ENCODE assay signal across 25 mouse cellular contexts in the genomic region with DNA sequence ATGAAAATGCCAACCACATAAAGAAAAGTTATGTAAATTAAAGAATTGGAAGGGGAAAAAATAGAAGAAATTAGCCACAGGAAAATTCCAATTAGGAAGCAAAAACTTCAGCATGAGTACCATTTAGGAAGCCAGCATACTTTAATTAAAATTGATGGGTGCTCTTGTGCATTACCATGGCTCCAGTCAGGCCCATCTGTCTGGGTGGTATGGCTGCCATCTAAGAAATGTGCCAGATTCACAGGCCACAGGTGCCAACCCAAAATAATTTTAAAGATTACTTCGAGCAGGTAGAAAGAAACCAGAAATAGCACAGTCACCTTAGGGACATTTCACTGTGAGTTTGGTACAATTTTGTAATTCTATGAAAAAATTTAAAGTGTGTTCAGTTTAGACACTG.
DNase-seq lines count a peak whose midpoint lies in the region; ATAC-seq and TF ChIP-seq lines count a peak whose summit lies in the region.
"Had no signal": no experiment of that assay in that cellular context is flagged by ENCODE, and none has a peak within 500 bp of the region (broad histone marks: within the 10 kb centered on the region; RNA-seq: fewer than 3 reads in every experiment).

No protein-coding gene starts in this region.

- no peaks in the 10 kb centered on the region for H3K27me3 ChIP-seq in forebrain, embryonic 14.5 days (replicated peaks; ENCODE audit: control insufficient read depth, insufficient read depth, low read length)
- no peaks in the 10 kb centered on the region for H3K27me3 ChIP-seq in forebrain, embryonic 10.5 days (ENCODE audit: poor library complexity, severe bottlenecking)
- H3K27me3 ChIP-seq in heart, embryonic 12.5 days (replicated peaks) = no peaks in the 10 kb centered on the region
- H3K27me3 ChIP-seq: heart, embryonic 13.5 days; hindbrain, embryonic 12.5 days; limb, embryonic 12.5 days had no signal

- no peak overlapping the region for H3K9ac ChIP-seq in forebrain, embryonic 14.5 days (ENCODE audit: low read length)
- H3K9ac ChIP-seq in heart, embryonic 12.5 days = no peak overlapping the region
- H3K9ac ChIP-seq: heart, embryonic 13.5 days; hindbrain, embryonic 12.5 days; limb, embryonic 12.5 days; liver, postnatal 0 days had no signal

- H3K36me3 ChIP-seq in forebrain, embryonic 14.5 days (ENCODE audit: control insufficient read depth, insufficient read depth, low read length) = no peaks in the 10 kb centered on the region
- H3K36me3 ChIP-seq in forebrain, embryonic 10.5 days (replicated peaks) = no peaks in the 10 kb centered on the region
- no peaks in the 10 kb centered on the region for H3K36me3 ChIP-seq in heart, embryonic 12.5 days
- H3K36me3 ChIP-seq: heart, embryonic 13.5 days; hindbrain, embryonic 12.5 days; limb, embryonic 12.5 days; midbrain, embryonic 10.5 days had no signal

- WGBS in forebrain, embryonic 14.5 days = 62% methylated on average over 1 of the region's 1 CpGs
- WGBS in forebrain, embryonic 10.5 days = 86% methylated on average over 1 of the region's 1 CpGs
- 62% methylated on average over 1 of the region's 1 CpGs for WGBS in heart, embryonic 12.5 days

- H3K27ac ChIP-seq in forebrain, embryonic 14.5 days (ENCODE audit: low read depth, low read length) = no peak overlapping the region
- H3K27ac ChIP-seq in forebrain, embryonic 10.5 days = no peak overlapping the region
- H3K27ac ChIP-seq in left cerebral cortex, adult 2 months = no peak overlapping the region
- no peak overlapping the region for H3K27ac ChIP-seq in heart, embryonic 12.5 days (ENCODE audit: poor library complexity, severe bottlenecking)
- H3K27ac ChIP-seq: heart, embryonic 13.5 days; hindbrain, embryonic 12.5 days; limb, embryonic 12.5 days; midbrain, embryonic 10.5 days had no signal

- H3K4me3 ChIP-seq in forebrain, embryonic 14.5 days (ENCODE audit: low read depth, low read length) = no peak overlapping the region
- H3K4me3 ChIP-seq in forebrain, embryonic 10.5 days = no peak overlapping the region
- no peak overlapping the region for H3K4me3 ChIP-seq in left cerebral cortex, adult 2 months
- H3K4me3 ChIP-seq in heart, embryonic 12.5 days = no peak overlapping the region
- H3K4me3 ChIP-seq: heart, embryonic 13.5 days; hindbrain, embryonic 12.5 days; limb, embryonic 12.5 days; midbrain, embryonic 10.5 days had no signal

- no peaks in the 10 kb centered on the region for H3K4me1 ChIP-seq in forebrain, embryonic 14.5 days (ENCODE audit: control insufficient read depth, insufficient read depth, low read length)
- no peaks in the 10 kb centered on the region for H3K4me1 ChIP-seq in forebrain, embryonic 10.5 days
- no peaks in the 10 kb centered on the region for H3K4me1 ChIP-seq in heart, embryonic 12.5 days (replicated peaks)
- H3K4me1 ChIP-seq: heart, embryonic 13.5 days; hindbrain, embryonic 12.5 days; limb, embryonic 12.5 days; midbrain, embryonic 10.5 days had no signal

- H3K4me2 ChIP-seq in forebrain, embryonic 14.5 days (ENCODE audit: low read length) = no peak overlapping the region
- no peak overlapping the region for H3K4me2 ChIP-seq in heart, embryonic 12.5 days
- H3K4me2 ChIP-seq: heart, embryonic 13.5 days; hindbrain, embryonic 12.5 days; limb, embryonic 12.5 days; liver, embryonic 11.5 days had no signal

- no peaks in the 10 kb centered on the region for H3K9me3 ChIP-seq in forebrain, embryonic 14.5 days (replicated peaks; ENCODE audit: control insufficient read depth, low read length)
- no peaks in the 10 kb centered on the region for H3K9me3 ChIP-seq in forebrain, embryonic 10.5 days
- H3K9me3 ChIP-seq in heart, embryonic 12.5 days (replicated peaks) = no peaks in the 10 kb centered on the region
- H3K9me3 ChIP-seq: heart, embryonic 13.5 days; hindbrain, embryonic 12.5 days; limb, embryonic 12.5 days; midbrain, embryonic 10.5 days had no signal

- peak; percentile 79; the same call in 1 of the 2 replicates for ATAC-seq in forebrain, embryonic 14.5 days
- no peak for ATAC-seq in heart, embryonic 12.5 days (ENCODE audit: insufficient number of reproducible peaks, low FRiP score)
- ATAC-seq: CD4-positive, CD25-positive, alpha-beta regulatory T cell, adult 4 months; liver, postnatal 0 days had no signal

- intact Hi-C loops in left cerebral cortex, adult 2 months (cut with DNase I) = no loop called here

- no peak for TF ChIP-seq CTCF in left cerebral cortex, adult 2 months (IDR thresholded peaks at IDR 0.05)

- DNase-seq in forebrain, embryonic 14.5 days (ENCODE audit: low spot score) = peak; percentile 41
- DNase-seq in forebrain, embryonic 10.5 days (ENCODE audit: extremely low spot score, low spot score) = no peak
- DNase-seq in brain, adult 2 months (ENCODE audit: low read depth, low spot score) = peak; percentile 87
- DNase-seq in cerebellum, adult 18-20 months = peak; percentile 62 to 64
- DNase-seq in cerebellum, postnatal 14 days = peak; percentile 48 to 76
- no peak for DNase-seq in left cerebral cortex, adult 2 months (ENCODE audit: extremely low spot score in 1 of 2, low spot score in 2 of 2)
- DNase-seq in right cerebral cortex, adult 18-20 months = no peak
- DNase-seq: adrenal gland, postnatal 36 days; gastrocnemius, postnatal 25 days; heart, adult 18-20 months; heart, postnatal 14 days; kidney, adult 2 months; kidney, postnatal 10 days; liver, postnatal 0 days; lung, postnatal 10 days; right cerebral cortex, postnatal 25 days; spleen, adult 18-20 months; thymus, postnatal 25 days had no signal

Comparison
In these comparisons a context has a peak if more than half of its experiments do, and no peak if none do; other contexts are left out.
1. DNase-seq: peak in forebrain, embryonic 14.5 days (single experiment), brain, adult 2 months (single experiment), cerebellum, adult 18-20 months (2 of 2) and cerebellum, postnatal 14 days (2 of 2); none in forebrain, embryonic 10.5 days (single experiment), left cerebral cortex, adult 2 months (0 of 2) and right cerebral cortex, adult 18-20 months (single experiment).